Mouse (Mus musculus): ENCODE measurements around the gene Gm8138. TPM values are rescaled to one million over a fixed set of nuclear protein-coding genes. Genes with fewer than 3 reads are reported as not detected.
"Not testable (repeated sequence)": the region's sequence is repeated elsewhere in the genome, so short reads cannot be mapped to it uniquely, and the experiment has no call there.

The Gm8138 gene
- polyA plus RNA-seq (2015; fragmentation: Nextera tagmentation; extraction: Ambion mirVana), result not detected in 2 replicates

GRCm38 (mm10) chr14:43416250-43416649 is at the start of gene Gm8138:
Gene Gm8138, minus strand, starts transcription at chr14:43416350.
- H3K9ac ChIP-seq; H3K4me2 ChIP-seq; H3K27ac ChIP-seq; H3K27me3 ChIP-seq; H3K36me3 ChIP-seq; H3K4me1 ChIP-seq (replicated peaks); H3K4me3 ChIP-seq; ATAC-seq (replicated peaks; ENCODE audit: insufficient number of reproducible peaks, insufficient read depth, low FRiP score, low read depth); H3K9me3 ChIP-seq (replicated peaks): not testable (repeated sequence)
- WGBS, result no CpG with 5 or more reads among the region's 3 CpGs

GRCm38 (mm10) chr14:43361713-43362112 is 54.4 kb downstream of the Gm8138 start:
- WGBS, result 76% methylated on average over 11 of the region's 11 CpGs
- not testable (repeated sequence) for H3K9ac ChIP-seq

More at GRCm38 (mm10) chr14:43361713-43362112, 54.4 kb downstream of the Gm8138 start:
- H3K27ac ChIP-seq; H3K4me1 ChIP-seq (replicated peaks); H3K36me3 ChIP-seq; H3K27me3 ChIP-seq; ATAC-seq (replicated peaks; ENCODE audit: insufficient number of reproducible peaks, insufficient read depth, low FRiP score, low read depth); H3K4me3 ChIP-seq; H3K4me2 ChIP-seq; H3K9me3 ChIP-seq (replicated peaks): not testable (repeated sequence)

Other genes starting within 250 kb of the Gm8138 start
- gene Gm7233, start 236.5 kb downstream of the Gm8138 start, polyA plus RNA-seq (2015; fragmentation: Nextera tagmentation; extraction: Ambion mirVana), result not detected in 2 replicates
- gene Gm8122, start 181.0 kb downstream of the Gm8138 start, polyA plus RNA-seq (2015; fragmentation: Nextera tagmentation; extraction: Ambion mirVana), result not detected in 2 replicates
- not detected in 2 replicates for gene Gm8126, start 157.7 kb downstream of the Gm8138 start, polyA plus RNA-seq (2015; fragmentation: Nextera tagmentation; extraction: Ambion mirVana)
- gene Gm9732, start 141.3 kb downstream of the Gm8138 start, polyA plus RNA-seq (2015; fragmentation: Nextera tagmentation; extraction: Ambion mirVana), result not detected in 2 replicates
- gene Gm8127, start 122.5 kb downstream of the Gm8138 start, polyA plus RNA-seq (2015; fragmentation: Nextera tagmentation; extraction: Ambion mirVana), result not detected in 2 replicates
- not detected in 2 replicates for gene 1700001F09Rik, start 68.5 kb downstream of the Gm8138 start, polyA plus RNA-seq (2015; fragmentation: Nextera tagmentation; extraction: Ambion mirVana)
- not detected in 2 replicates for gene Gm5799, start 127.2 kb upstream of the Gm8138 start, polyA plus RNA-seq (2015; fragmentation: Nextera tagmentation; extraction: Ambion mirVana)
- gene Gm17654, start 162.8 kb upstream of the Gm8138 start, polyA plus RNA-seq (2015; fragmentation: Nextera tagmentation; extraction: Ambion mirVana), result not detected in 2 replicates
- not detected in 2 replicates for gene Gm10375, start 191.7 kb upstream of the Gm8138 start, polyA plus RNA-seq (2015; fragmentation: Nextera tagmentation; extraction: Ambion mirVana)